8 mouse cellular contexts compared by ENCODE assay signal in the genomic region with DNA sequence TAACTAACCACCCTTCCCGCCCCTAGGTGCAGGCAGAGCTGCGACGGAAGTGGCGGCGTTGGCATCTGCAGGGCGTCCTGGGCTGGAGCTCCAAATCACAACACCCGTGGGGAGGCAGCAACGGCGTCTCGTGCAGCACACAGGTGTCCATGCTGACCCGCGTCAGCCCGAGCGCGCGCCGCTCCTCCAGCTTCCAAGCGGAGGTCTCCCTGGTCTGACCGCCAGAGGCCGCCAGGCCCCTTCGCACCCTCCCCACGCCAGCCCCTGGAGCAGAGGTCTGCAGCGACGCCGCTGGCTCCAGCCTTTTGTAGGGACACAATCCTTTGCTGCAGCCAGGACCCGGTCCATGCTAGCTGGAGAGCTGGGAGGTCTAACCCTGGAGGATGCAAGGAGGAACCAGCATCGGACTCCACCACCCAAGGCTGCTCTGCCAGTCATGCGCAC. TPM values are rescaled to one million over a fixed set of nuclear protein-coding genes. Genes with fewer than 3 reads are reported as not detected.
DNase-seq lines count a peak whose midpoint lies in the region; ATAC-seq and TF ChIP-seq lines count a peak whose summit lies in the region.

No protein-coding gene starts in this region.

- intact Hi-C loops in gastrocnemius, adult 2 months (cut with DNase I): no loop called here

- TF ChIP-seq CTCF in bone marrow, adult 2 months (IDR thresholded peaks at IDR 0.05; ENCODE audit: control insufficient read depth, insufficient read depth, low read length): peak; percentile 76
- TF ChIP-seq CTCF in gastrocnemius, adult 2 months (IDR thresholded peaks at IDR 0.05): peak; percentile 80

- under 1% methylated on average over 28 of the region's 28 CpGs for WGBS in bone marrow, adult 2 months
- under 1% methylated on average over 28 of the region's 28 CpGs for WGBS in hindbrain, embryonic 13.5 days
- WGBS in limb, embryonic 15.5 days: under 1% methylated on average over 28 of the region's 28 CpGs
- WGBS in midbrain, embryonic 14.5 days: under 1% methylated on average over 28 of the region's 28 CpGs

- H3K4me2 ChIP-seq in hindbrain, embryonic 13.5 days: peak overlapping the region; percentile 71
- peak overlapping the region; percentile 79 for H3K4me2 ChIP-seq in limb, embryonic 15.5 days
- peak overlapping the region; percentile 65 for H3K4me2 ChIP-seq in midbrain, embryonic 14.5 days (ENCODE audit: low read length)

- peak overlapping the region; percentile 33; the same call in 1 of the 2 replicates for H3K27ac ChIP-seq in bone marrow, adult 2 months (ENCODE audit: control insufficient read depth, insufficient read depth, low read depth, low read length, poor library complexity)
- no peak overlapping the region for H3K27ac ChIP-seq in gastrocnemius, adult 2 months
- H3K27ac ChIP-seq in hindbrain, embryonic 13.5 days: no peak overlapping the region
- H3K27ac ChIP-seq in limb, embryonic 15.5 days: no peak overlapping the region
- no peak overlapping the region for H3K27ac ChIP-seq in midbrain, embryonic 14.5 days (replicated peaks; ENCODE audit: low read depth, low read length)

- no peaks in the 10 kb centered on the region for H3K36me3 ChIP-seq in hindbrain, embryonic 13.5 days
- no peaks in the 10 kb centered on the region for H3K36me3 ChIP-seq in limb, embryonic 15.5 days
- no peaks in the 10 kb centered on the region for H3K36me3 ChIP-seq in midbrain, embryonic 14.5 days (ENCODE audit: control insufficient read depth, insufficient read depth, low read length)

- peak overlapping the region; percentile 71 for H3K9ac ChIP-seq in hindbrain, embryonic 13.5 days
- 0 out of 2 replicates have a peak overlapping the region, but pooled peaks have one; percentile 24 for H3K9ac ChIP-seq in limb, embryonic 15.5 days
- H3K9ac ChIP-seq in midbrain, embryonic 14.5 days (replicated peaks; ENCODE audit: low read length): peak overlapping the region; percentile 62

- DNase-seq in MN1 (ENCODE audit: low spot score): peak; percentile 74
- DNase-seq in gastrocnemius, adult 2 months: peak; percentile 82
- peak; percentile 85 for DNase-seq in midbrain, embryonic 14.5 days
- peak; percentile 45 to 80 for DNase-seq in spleen, postnatal 4 days (ENCODE audit: low spot score in 2 of 2)
- no peak for DNase-seq in c-Kit-positive CD71-positive TER-119-positive erythroid progenitor cells, embryonic 14.5 days (ENCODE audit: low spot score)

- peaks cover 10% of the 10 kb centered on the region; the same call in 1 of the 2 replicates for H3K4me1 ChIP-seq in bone marrow, adult 2 months (ENCODE audit: control insufficient read depth, insufficient read depth, low read length)
- peaks cover 45% of the 10 kb centered on the region for H3K4me1 ChIP-seq in hindbrain, embryonic 13.5 days (replicated peaks)
- H3K4me1 ChIP-seq in limb, embryonic 15.5 days: peaks cover 32% of the 10 kb centered on the region
- 0 out of 2 replicates have a peak, but pooled peaks cover 5% of the 10 kb centered on the region for H3K4me1 ChIP-seq in midbrain, embryonic 14.5 days (ENCODE audit: control insufficient read depth, insufficient read depth, low read length)

- no peaks in the 10 kb centered on the region for H3K9me3 ChIP-seq in hindbrain, embryonic 13.5 days
- H3K9me3 ChIP-seq in limb, embryonic 15.5 days: no peaks in the 10 kb centered on the region
- H3K9me3 ChIP-seq in midbrain, embryonic 14.5 days (ENCODE audit: control insufficient read depth, low read length): no peaks in the 10 kb centered on the region

- peak overlapping the region; percentile 65 for H3K4me3 ChIP-seq in bone marrow, adult 2 months (replicated peaks; ENCODE audit: control insufficient read depth, low read depth, low read length)
- H3K4me3 ChIP-seq in gastrocnemius, adult 2 months: peak overlapping the region; percentile 32
- H3K4me3 ChIP-seq in hindbrain, embryonic 13.5 days: peak overlapping the region; percentile 40
- H3K4me3 ChIP-seq in limb, embryonic 15.5 days: peak overlapping the region; percentile 34
- H3K4me3 ChIP-seq in midbrain, embryonic 14.5 days (replicated peaks; ENCODE audit: low read depth, low read length): peak overlapping the region; percentile 38

- H3K27me3 ChIP-seq in hindbrain, embryonic 13.5 days: peaks cover 46% of the 10 kb centered on the region
- peaks cover 44% of the 10 kb centered on the region for H3K27me3 ChIP-seq in limb, embryonic 15.5 days
- H3K27me3 ChIP-seq in midbrain, embryonic 14.5 days (ENCODE audit: control insufficient read depth, insufficient read depth, low read length): 0 out of 2 replicates have a peak, but pooled peaks cover 6% of the 10 kb centered on the region

- peak; percentile 44; the same call in 1 of the 2 replicates for ATAC-seq in hindbrain, embryonic 13.5 days (ENCODE audit: low FRiP score)
- peak; percentile 11; the same call in 1 of the 2 replicates for ATAC-seq in limb, embryonic 15.5 days (ENCODE audit: insufficient number of reproducible peaks, low FRiP score, low TSS enrichment, low read depth)
- peak; percentile 55; the same call in 1 of the 2 replicates for ATAC-seq in midbrain, embryonic 14.5 days (ENCODE audit: low FRiP score, low TSS enrichment)

- TF ChIP-seq POLR2A in bone marrow, adult 2 months (IDR thresholded peaks at IDR 0.05; ENCODE audit: borderline replicate concordance, control insufficient read depth, low read depth, low read length): no peak

RNA-seq across cellular contexts. Expression of a gene that starts 26.9 kb away (rescaled TPM):
- 0.72 TPM in 1 of 2 replicates, not detected in the other for polyA plus RNA-seq in bone marrow, adult 2 months (2011; ENCODE audit: insufficient read depth, insufficient read length, low replicate concordance, missing spikeins)
- total RNA-seq in gastrocnemius, adult 2 months (2021): 1 to 10 TPM; 1.5 to 2.1 TPM
- 0.51 and 0.54 TPM in 2 replicates for polyA plus RNA-seq in hindbrain, embryonic 13.5 days (2015; fragmentation: Nextera tagmentation; extraction: Ambion mirVana)
- 0.47 and 0.60 TPM in 2 replicates for polyA plus RNA-seq in limb, embryonic 15.5 days (2015; fragmentation: Nextera tagmentation; extraction: Ambion mirVana)
- 0.08 and 0.25 TPM in 2 replicates for polyA plus RNA-seq in midbrain, embryonic 14.5 days (2014; fragmentation: Nextera tagmentation; extraction: Ambion mirVana)

RNA-seq across cellular contexts. Expression of a gene that starts 27.5 kb away (rescaled TPM):
- polyA plus RNA-seq in bone marrow, adult 2 months (2011; ENCODE audit: insufficient read depth, insufficient read length, low replicate concordance, missing spikeins): not detected in 2 replicates
- not detected for total RNA-seq in gastrocnemius, adult 2 months (2021)
- 0.32 TPM in 1 of 2 replicates, not detected in the other for polyA plus RNA-seq in hindbrain, embryonic 13.5 days (2015; fragmentation: Nextera tagmentation; extraction: Ambion mirVana)
- polyA plus RNA-seq in limb, embryonic 15.5 days (2015; fragmentation: Nextera tagmentation; extraction: Ambion mirVana): 0.24 and 0.48 TPM in 2 replicates
- polyA plus RNA-seq in midbrain, embryonic 14.5 days (2014; fragmentation: Nextera tagmentation; extraction: Ambion mirVana): not detected in 2 replicates

RNA-seq across cellular contexts. Expression of a gene that starts 35.9 kb away (rescaled TPM):
- 4.5 and 8.3 TPM in 2 replicates for polyA plus RNA-seq in bone marrow, adult 2 months (2011; ENCODE audit: insufficient read depth, insufficient read length, low replicate concordance, missing spikeins)
- total RNA-seq in gastrocnemius, adult 2 months (2021): 1 to 10 TPM; 2.6 to 4.8 TPM
- polyA plus RNA-seq in hindbrain, embryonic 13.5 days (2015; fragmentation: Nextera tagmentation; extraction: Ambion mirVana): 28.9 and 33.5 TPM in 2 replicates
- polyA plus RNA-seq in limb, embryonic 15.5 days (2015; fragmentation: Nextera tagmentation; extraction: Ambion mirVana): 11.7 and 12.2 TPM in 2 replicates
- polyA plus RNA-seq in midbrain, embryonic 14.5 days (2014; fragmentation: Nextera tagmentation; extraction: Ambion mirVana): 20.0 and 27.7 TPM in 2 replicates

RNA-seq across cellular contexts. Expression of a gene that starts 40.8 kb away (rescaled TPM):
- polyA plus RNA-seq in bone marrow, adult 2 months (2011; ENCODE audit: insufficient read depth, insufficient read length, low replicate concordance, missing spikeins): 39.6 and 72.1 TPM in 2 replicates
- 100 to 1,000 TPM; 108 to 137 TPM for total RNA-seq in gastrocnemius, adult 2 months (2021)
- 162 and 166 TPM in 2 replicates for polyA plus RNA-seq in hindbrain, embryonic 13.5 days (2015; fragmentation: Nextera tagmentation; extraction: Ambion mirVana)
- polyA plus RNA-seq in limb, embryonic 15.5 days (2015; fragmentation: Nextera tagmentation; extraction: Ambion mirVana): 117 and 119 TPM in 2 replicates
- 164 and 190 TPM in 2 replicates for polyA plus RNA-seq in midbrain, embryonic 14.5 days (2014; fragmentation: Nextera tagmentation; extraction: Ambion mirVana)

RNA-seq across cellular contexts. Expression of a gene that starts 49.6 kb away (rescaled TPM):
- 41.4 and 50.9 TPM in 2 replicates for polyA plus RNA-seq in bone marrow, adult 2 months (2011; ENCODE audit: insufficient read depth, insufficient read length, low replicate concordance, missing spikeins)
- 10 to 100 TPM; 41.3 to 42.6 TPM for total RNA-seq in gastrocnemius, adult 2 months (2021)
- polyA plus RNA-seq in hindbrain, embryonic 13.5 days (2015; fragmentation: Nextera tagmentation; extraction: Ambion mirVana): 64.6 and 67.4 TPM in 2 replicates
- polyA plus RNA-seq in limb, embryonic 15.5 days (2015; fragmentation: Nextera tagmentation; extraction: Ambion mirVana): 68.1 and 76.9 TPM in 2 replicates
- 61.5 and 73.0 TPM in 2 replicates for polyA plus RNA-seq in midbrain, embryonic 14.5 days (2014; fragmentation: Nextera tagmentation; extraction: Ambion mirVana)
